Mouse (Mus musculus) skeletal muscle tissue, adult 2 months (tissue): ENCODE results near the gene Ddhd1.

Source experiments
- DNase-seq: peaks from one replicate; pipeline ENCODE4 v3.0.0-alpha.2; 2012; ENCODE audit warnings: low read depth, low spot score

Gene Ddhd1

DNA sequence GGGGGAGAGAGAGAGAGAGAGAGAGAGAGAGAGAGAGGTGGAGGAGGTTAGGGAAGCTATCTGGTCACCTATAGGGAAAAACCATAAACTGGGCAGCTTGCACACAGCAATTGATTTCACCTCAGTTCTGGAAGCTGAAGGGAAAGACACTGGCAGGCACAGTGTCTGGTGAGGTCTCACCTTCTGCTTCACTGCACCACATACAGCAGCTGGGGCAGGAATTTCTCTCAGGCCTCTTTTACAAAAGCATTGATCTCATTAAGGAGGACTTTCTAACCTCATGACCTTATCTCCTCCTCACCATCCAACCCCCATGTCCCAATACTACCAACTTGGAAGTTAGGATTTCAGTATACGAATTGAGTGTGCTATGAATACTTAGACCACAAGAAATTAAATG, 13.2 kb downstream of the Ddhd1 start:
- no peak for DNase-seq

DNA sequence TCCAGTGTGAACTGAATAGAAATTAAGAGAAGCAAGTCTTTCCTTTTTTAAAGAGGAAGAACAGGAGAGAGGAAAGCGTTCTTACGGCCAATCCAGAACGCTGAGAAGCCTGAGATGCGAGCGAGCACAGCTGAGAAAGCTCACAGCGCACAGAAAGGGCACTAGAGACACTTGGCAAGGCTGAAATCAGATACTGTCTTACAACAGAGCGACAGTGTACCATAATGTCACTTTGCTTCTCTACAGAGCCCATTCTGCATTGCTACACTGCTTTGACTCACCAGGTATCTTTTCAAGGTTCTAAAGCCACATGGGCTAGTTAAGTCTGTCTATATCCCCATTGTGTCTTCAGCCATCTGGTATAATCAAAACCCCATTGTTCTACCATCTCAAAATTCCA, 13.7 kb downstream of the Ddhd1 start:
- DNase-seq: no peak

DNA sequence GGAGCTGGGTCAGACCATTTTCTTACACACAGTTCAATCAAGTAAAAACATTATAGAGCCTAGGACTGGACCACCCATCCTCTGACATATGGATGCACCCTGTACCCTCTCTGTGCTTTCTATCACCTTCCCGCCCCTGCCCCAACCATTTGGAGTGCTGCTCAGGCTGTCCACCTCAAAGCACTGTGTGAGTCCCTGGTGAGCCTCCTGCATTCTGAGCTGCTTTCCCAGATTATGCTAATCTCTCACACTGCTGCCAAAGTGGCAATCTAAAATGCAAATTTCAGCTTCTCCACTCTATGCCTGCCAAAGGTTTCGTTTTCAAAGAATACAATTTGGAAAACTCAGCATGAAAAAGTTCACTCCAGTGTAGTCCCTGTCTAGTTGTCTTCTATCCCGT, 14.5 kb downstream of the Ddhd1 start:
- DNase-seq: no peak

DNA sequence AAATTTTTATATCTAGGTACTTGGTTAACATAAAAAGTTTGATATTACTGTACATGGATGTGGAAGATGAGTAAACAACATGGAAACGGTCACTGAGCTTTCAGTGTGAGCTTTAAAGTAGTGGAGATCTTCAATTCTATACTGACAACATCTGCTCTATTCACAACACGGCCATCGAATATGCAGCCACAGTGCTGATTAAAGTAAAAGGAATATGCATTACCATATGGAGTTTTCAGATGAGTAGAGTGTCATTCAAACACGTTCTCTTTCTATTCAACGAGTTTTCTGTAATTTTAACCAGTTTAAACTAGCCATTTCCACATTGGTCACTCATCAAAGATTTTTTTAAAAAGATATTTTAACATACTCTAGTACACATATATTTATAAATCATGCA, 15.1 kb downstream of the Ddhd1 start:
- DNase-seq: no peak

DNA sequence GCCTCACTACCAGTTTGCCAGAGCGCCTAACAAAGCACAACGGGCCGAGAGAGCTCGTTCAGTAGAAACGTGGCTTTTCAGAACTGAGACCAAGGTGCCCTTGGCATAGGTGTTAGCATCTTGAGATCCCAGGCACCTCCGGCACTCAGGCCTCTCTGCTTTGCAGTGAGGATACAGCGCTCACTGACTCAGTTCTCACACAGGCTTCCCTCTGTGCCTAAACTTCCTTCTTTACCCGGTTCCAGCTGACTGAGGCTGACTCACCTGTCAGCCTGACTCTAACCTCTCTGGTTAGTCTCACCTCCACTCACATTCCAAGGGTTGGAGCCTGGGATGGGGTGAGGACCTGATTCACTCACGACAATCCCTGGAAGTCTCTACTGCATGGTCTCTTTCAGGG, 15.7 kb downstream of the Ddhd1 start:
- DNase-seq: no peak

DNA sequence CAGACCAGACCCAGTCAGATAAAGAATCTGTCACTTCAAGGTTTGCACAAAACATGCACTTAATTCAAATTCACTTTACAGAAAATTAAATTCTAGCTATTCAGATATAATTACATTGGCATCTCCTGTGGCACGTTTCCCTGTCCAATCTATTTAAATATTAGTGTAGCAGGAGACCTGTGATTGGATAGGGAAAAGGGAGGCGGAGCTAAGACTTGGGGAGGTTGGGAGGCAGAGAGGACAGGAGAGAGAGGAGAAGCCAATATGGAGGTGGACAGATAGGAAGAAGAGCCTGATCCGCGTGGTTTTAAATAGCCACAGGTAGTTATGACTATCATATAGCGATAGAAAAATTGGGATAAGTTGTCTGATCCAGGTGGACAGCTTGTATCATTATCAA, 19.2 kb downstream of the Ddhd1 start:
- no peak for DNase-seq

DNA sequence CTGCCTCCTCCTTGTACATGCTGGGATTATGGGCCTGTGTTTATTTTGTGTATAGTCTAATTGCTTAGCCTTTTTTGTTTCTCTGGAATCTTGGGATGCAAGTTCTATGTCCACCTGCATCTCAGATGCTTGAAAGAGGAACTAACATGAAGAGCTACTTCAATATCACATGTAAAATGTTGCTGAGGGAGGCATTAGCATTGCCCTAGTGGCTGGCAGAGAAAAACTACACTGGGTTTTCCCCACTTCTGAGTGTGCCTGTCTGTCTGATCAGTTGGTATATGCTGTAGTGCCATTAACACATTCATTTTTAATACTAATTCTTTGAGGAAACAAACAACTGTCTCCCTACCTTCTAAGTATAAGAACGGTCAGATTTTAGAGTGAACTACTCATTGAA, 22.4 kb downstream of the Ddhd1 start:
- DNase-seq: no peak

DNA sequence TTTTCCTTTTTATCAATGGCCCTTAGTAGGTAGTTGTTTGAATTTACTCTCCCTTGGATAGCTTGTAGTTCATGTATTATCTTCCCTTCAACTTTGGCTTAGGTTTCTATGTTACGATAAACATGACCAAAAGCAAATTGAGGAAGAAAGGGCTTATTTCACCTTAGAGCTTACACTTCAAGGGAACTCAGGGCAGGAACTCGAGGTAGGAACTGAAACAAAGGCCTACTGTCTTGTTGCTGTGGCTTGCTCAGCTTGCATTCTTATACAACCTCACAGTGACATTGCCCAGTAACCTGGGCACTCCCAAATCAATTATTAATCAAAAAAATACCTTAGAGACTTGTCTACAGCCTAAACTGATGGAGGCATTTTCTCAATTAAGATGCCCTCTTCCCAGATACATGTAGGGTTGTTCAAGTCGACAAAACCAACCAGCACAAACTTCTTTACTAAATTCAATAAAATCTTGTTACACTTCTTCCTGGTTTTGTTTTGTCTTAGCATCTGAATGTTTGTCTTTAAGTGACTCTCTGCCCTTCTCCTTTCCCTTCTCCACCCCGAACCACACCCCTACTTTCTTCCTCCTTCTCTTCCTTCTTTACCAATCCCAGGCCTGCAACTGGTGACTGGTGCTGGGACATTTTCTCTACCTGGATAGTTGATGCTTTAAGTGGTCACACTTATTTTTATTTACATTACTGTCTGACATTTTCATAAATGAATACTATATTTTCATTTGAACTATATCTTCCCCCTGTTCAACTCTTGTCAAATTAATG, 25.0 kb downstream of the Ddhd1 start:
- no peak for DNase-seq

DNA sequence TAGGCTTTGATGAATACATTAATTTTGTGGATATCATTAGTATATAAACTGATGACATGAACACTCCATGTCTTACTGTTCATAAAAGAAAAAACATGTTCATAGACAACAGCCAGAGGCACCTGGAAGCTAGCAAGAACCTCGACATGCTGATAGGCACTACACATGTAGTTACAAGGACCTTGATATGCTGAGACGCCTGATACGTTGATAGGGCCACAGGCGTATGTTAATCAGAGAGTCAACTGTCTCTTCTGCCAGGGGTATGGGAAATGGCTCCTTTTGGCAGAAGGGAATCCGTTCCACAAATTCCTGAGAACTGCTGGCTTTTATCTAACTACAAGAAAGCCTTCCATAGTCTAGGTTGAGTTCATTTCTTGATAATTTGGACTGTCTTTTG, 27.4 kb downstream of the Ddhd1 start:
- no peak for DNase-seq

DNA sequence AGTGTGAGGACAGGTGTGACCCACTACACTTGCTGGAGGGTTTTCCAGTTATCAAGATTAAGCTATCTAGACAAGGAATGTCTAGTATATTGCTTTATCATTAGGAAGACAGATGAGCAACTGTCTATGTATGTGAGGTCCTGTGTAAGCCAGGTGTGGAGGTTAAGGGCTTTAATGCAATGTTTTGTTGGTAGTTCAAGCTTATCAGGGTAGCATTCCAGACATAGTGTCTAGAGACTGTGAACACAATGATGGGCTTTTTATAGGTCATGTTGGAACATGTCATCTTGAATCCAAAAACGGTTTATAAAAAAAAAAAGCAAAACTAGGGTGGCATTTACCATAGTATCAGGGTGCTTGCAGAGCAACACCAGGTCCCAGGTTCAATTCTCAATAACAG, 28.0 kb downstream of the Ddhd1 start:
- DNase-seq: no peak

DNA sequence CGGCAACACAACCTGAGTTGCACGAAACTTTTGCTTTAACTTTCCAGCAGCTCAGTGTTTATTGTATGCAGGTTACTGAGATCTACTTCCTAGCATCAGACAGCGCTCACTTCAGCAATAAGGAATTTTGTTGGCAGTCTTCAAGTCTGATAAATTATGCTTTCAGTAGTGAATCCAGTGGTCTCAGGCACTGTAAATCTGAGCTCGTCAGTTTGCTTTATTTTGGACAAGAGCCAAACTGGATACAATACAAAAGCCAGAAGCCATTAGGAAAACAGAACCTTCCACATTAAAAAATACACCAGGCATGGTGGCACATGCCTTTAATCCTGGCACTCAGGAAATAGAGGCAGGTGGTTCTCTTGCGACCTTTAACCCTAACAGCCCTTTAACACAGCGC, 39.6 kb downstream of the Ddhd1 start:
- DNase-seq: no peak

DNA sequence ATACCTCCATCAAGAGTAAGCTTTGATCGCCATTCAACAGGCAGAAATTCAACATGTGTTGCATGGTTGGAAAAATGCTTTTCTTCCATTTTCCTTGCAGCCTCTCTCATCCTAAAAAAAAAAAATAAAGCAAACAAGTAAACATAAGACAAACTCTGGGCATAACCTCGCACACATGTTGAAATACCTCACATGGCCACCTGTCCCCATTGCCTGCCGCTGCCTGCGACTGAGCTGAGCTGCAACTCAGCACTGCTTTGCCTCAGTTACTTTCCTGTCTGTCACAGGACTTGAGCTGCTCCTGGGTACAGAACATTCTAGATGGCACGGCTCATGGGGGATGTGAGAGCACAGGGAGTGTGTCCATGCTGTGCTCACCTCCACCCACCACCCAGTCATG, 41.4 kb downstream of the Ddhd1 start:
- no peak for DNase-seq

DNA sequence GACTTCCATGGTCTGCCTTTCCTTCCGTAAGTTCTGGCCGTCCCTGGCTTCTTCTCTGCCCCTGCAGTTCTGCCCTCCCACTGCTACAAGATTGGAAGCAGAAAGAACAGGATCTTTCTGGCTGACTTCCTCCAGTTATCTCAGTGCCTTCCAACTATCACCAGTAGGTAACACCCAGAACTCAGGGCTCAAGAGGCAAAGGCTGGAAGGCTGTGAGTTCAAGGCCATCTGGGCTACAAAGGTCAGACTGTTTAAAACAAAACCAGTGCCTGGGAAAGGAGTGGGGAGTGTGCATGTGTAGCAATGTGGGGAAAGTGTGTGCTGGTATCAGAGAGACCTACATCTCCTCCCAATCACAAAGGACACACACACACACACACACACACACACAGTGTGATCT, 42.2 kb downstream of the Ddhd1 start:
- DNase-seq: no peak

DNA sequence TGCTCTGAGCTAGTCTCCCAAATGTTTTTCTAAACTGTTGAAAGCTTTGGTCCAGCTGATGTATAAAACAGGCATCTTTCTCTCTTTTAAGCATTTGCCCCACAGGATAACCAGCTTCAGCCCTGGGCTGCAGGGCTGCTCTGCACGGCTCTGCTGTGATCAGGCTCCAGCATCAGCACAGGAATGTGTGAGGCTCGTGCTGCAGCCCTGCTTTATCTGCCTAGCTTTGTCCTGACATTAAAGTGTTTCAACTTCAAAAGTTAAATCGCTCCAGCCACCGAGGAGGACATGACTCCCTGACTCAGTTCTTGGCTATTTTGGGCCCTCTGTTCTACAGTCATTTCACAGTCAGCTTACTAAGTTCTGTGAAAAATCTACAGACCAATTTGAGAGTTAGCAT, 43.1 kb downstream of the Ddhd1 start:
- no peak for DNase-seq

DNA sequence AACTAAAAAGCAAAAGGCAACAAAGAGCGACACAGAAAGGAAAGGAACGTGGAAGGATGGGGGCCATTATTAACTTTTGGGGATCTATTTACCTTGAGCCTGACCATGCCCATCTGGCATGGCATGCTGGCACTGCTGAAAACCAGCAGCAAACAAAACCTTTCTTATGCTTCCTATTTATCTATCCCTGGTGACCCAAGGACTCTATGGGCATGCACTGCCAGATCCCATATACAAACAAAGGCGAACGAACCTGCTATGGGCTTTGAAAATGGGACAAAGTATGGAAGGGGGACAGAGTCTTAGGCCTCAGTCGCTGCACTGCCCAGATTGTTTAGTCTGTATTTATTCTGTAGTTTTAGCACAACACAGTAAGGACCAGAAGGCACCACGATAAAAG, 43.5 kb downstream of the Ddhd1 start:
- DNase-seq: no peak

DNA sequence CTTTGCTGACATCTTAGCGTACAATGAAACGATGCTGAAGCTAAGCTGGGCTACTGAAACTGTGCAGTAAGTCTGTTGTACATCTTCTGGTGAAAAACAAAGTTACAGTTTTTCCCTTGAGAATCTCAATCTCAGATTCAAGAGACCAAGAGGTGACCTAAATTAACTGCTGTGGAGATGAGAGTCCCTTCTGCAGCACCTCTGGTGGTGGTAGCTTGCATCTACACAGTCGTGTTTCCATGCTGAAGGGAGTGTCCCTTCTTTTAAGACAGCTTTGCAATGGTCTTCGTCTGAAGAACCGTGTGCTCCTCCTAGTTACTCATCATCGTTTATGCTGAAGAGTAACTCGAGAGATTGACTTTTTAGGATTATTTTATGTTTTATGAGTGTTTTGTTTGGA, 46.3 kb downstream of the Ddhd1 start:
- no peak for DNase-seq

DNA sequence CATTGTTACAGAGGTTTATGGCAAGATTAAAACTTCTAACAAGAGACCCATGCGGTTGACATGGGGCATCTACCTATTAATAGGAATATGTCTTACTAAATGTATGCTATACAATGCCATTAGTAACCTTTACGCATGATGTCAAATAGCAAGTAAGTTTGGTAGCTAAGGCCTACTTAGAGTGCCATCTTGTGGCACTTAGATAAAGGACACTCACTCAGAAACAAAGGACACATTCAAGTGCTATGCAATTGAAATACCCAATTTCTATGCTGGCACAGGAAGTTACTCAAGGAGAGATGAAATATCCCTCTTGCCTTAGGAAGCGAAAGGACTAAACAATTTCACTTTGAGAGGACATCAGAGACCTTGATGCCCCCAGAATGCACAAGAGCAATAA, 55.9 kb downstream of the Ddhd1 start:
- no peak for DNase-seq

DNA sequence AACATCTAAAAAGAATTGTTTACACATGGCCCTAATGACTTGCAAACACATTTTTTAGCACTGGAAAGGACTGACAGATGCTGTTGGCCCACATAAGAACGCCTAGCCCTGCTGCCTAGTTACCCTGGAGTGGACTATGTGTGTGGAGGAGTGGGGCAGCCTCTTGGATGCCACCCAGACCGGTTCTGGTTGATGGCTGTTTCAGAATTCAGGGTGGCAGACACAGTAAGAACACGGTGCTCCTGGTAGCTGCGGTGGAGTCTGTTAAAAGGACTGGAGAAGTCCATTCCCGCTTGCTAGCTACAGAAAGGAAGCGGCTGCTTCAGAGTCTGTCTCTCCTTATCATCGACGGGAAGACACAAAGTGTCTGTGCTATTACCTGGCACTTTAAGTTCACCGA, 57.4 kb downstream of the Ddhd1 start:
- DNase-seq: no peak

DNA sequence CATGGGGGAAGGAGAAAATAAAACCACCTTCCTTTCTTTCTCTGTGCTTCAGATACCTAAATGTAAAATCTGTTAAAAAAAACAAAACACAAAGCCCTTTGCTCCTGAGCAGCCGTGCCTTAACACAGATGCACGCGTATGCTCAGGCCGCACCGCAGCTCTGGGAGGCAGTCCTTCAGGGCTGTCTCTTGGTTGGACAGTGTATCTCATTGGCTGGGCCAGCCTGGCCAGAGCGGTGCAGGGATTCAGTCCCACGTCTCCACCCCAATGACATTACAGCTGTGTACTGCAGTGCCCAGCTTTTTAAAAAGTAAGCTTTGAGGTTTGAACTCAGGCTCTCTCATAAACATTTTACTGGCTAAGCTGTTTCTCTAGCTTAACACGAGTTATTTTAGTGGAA, 60.1 kb downstream of the Ddhd1 start:
- DNase-seq: peak; percentile 21

DNA sequence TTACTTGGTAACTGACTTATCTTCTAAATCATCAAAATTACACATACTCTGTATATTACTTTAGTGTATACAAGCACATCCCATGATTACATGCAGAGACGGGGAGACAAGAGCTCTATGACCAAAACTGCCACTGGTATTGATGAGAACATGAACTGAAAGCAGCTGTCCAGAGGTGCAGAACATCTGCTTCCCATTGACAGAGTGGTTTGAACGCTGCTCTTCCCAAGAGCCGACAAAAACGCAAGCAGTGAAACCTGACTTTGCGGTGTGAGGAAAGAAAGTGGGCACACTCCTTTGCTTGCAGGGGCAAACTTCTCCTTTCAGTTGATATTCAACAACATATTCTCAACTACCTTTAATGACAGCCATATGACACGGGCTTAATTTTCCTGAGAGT, 64.7 kb downstream of the Ddhd1 start:
- no peak for DNase-seq

DNA sequence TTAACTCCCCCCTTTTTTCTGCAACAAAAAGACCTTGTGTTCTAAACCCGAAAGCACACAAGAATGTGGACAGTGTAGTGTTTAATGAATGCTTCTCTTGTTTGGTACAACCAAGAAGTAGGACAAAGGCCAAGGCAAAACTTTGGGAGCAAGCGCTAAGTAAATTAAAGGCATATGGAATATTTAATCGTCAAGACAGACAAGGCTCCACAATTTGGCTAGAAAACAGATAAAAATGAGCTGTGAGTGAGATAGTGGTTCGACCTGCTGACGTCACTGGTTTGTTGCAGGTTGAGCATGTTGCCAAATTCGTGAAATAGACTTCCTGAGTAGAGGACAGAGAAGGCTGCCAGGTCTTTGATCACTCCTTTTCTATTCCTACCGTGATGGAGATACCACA, 69.5 kb downstream of the Ddhd1 start:
- no peak for DNase-seq

DNA sequence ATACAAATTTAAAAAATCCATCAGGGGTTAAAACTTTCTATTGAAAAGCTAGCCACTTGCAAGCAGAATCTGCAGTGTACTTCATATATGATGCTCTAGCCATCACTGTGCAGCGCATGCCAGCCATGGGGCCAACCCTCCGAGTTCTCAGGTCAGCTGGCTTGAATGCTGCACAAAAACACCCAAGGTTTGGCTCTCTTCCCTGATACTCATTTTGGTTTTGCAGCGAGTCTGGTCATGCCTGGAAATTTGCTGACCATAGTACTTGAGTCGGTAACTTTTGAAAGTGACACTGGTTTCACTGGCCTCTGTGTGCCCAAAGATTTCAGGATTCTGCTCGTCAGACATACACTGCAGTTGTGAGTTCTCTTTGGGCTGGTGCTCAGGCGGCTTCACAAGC, 70.4 kb downstream of the Ddhd1 start:
- no peak for DNase-seq

DNA sequence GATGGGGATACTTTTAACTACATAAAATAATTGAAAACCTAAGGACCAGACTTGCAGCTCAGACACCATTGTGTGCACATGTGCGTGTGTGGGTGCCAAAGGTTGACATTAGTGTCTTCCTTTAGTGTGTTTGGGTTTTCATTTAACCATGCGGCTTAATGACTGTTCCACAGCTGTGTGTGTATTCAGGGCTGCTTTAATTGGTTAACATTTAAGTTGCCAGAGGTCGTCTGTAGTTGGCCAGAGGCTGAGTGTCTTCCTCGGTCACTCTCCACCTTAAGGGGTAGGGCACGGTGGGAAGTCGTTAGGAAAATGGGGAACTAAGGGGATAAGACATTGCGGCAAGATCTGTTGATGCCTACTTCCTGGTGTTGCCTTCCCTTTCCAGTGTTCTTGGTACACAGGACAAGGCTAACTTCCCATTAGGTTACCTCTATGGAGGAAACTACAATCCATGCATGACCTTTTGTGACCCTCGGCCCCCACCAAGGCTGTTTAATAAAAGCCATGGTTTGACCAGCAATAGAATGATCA, 74.4 kb downstream of the Ddhd1 start:
- no peak for DNase-seq
